Mouse (Mus musculus): Measurements from ENCODE around the gene Gm10471. TPM values are rescaled to one million over a fixed set of nuclear protein-coding genes. Genes with fewer than 3 reads are reported as not detected.

Gene Gm10471
- total and polyA plus RNA-seq, 2 experiments from 2014 or later: not detected

Other genes starting within 250 kb of the Gm10471 start
- not detected in 2 replicates for gene Gm21663, start 146.9 kb downstream of the Gm10471 start, total RNA-seq (2014; rRNA removed)
- gene Gm21663, start 146.9 kb downstream of the Gm10471 start, polyA plus RNA-seq (2015; fragmentation: Nextera tagmentation; extraction: Ambion mirVana): not detected in 2 replicates
- gene Gm21671, start 134.9 kb downstream of the Gm10471 start, total RNA-seq (2014; rRNA removed): not detected in 2 replicates
- gene Gm21671, start 134.9 kb downstream of the Gm10471 start, polyA plus RNA-seq (2015; fragmentation: Nextera tagmentation; extraction: Ambion mirVana): 0.13 and 0.14 TPM in 2 replicates
- not detected in 2 replicates for gene Gm21680, start 116.6 kb downstream of the Gm10471 start, total RNA-seq (2014; rRNA removed)
- 0.10 and 0.22 TPM in 2 replicates for gene Gm21680, start 116.6 kb downstream of the Gm10471 start, polyA plus RNA-seq (2015; fragmentation: Nextera tagmentation; extraction: Ambion mirVana)
- not detected in 2 replicates for gene Gm21698, start 100.6 kb downstream of the Gm10471 start, total RNA-seq (2014; rRNA removed)
- gene Gm21698, start 100.6 kb downstream of the Gm10471 start, polyA plus RNA-seq (2015; fragmentation: Nextera tagmentation; extraction: Ambion mirVana): 0.31 TPM in 1 of 2 replicates, not detected in the other
- not detected in 2 replicates for gene Gm1979, start 84.5 kb downstream of the Gm10471 start, total RNA-seq (2014; rRNA removed)
- 0.26 and 0.37 TPM in 2 replicates for gene Gm1979, start 84.5 kb downstream of the Gm10471 start, polyA plus RNA-seq (2015; fragmentation: Nextera tagmentation; extraction: Ambion mirVana)
- not detected in 2 replicates for gene Gm5862, start 66.4 kb downstream of the Gm10471 start, total RNA-seq (2014; rRNA removed)
- not detected in 2 replicates for gene Gm5862, start 66.4 kb downstream of the Gm10471 start, polyA plus RNA-seq (2015; fragmentation: Nextera tagmentation; extraction: Ambion mirVana)
- 0.09 and 0.22 TPM in 2 replicates for gene Speer4a, start 49.7 kb downstream of the Gm10471 start, total RNA-seq (2014; rRNA removed)
- gene Speer4a, start 49.7 kb downstream of the Gm10471 start, polyA plus RNA-seq (2015; fragmentation: Nextera tagmentation; extraction: Ambion mirVana): 0.13 and 0.20 TPM in 2 replicates
- gene Gm7347, start 30.7 kb downstream of the Gm10471 start, total RNA-seq (2014; rRNA removed): not detected in 2 replicates
- 0.17 TPM in 1 of 2 replicates, not detected in the other for gene Gm7347, start 30.7 kb downstream of the Gm10471 start, polyA plus RNA-seq (2015; fragmentation: Nextera tagmentation; extraction: Ambion mirVana)
- gene 5031410I06Rik, start 16.1 kb upstream of the Gm10471 start, total RNA-seq (2014; rRNA removed): not detected in 2 replicates
- 0.25 and 0.28 TPM in 2 replicates for gene 5031410I06Rik, start 16.1 kb upstream of the Gm10471 start, polyA plus RNA-seq (2015; fragmentation: Nextera tagmentation; extraction: Ambion mirVana)
- gene Gm10220, start 32.1 kb upstream of the Gm10471 start, total RNA-seq (2014; rRNA removed): not detected in 2 replicates
- 0.27 TPM in 1 of 2 replicates, not detected in the other for gene Gm10220, start 32.1 kb upstream of the Gm10471 start, polyA plus RNA-seq (2015; fragmentation: Nextera tagmentation; extraction: Ambion mirVana)
- gene Gm7361, start 168.4 kb upstream of the Gm10471 start, total RNA-seq (2014; rRNA removed): 1.1 and 1.4 TPM in 2 replicates
- gene Gm7361, start 168.4 kb upstream of the Gm10471 start, polyA plus RNA-seq (2015; fragmentation: Nextera tagmentation; extraction: Ambion mirVana): 0.32 and 0.33 TPM in 2 replicates

Measured in midbrain, postnatal 0 days (tissue).